Mouse (Mus musculus) forebrain, postnatal 0 days (tissue): ENCODE results near the gene Gm4707. TPM values are rescaled to one million over a fixed set of nuclear protein-coding genes. Genes with fewer than 3 reads are reported as not detected.
"Not testable (repeated sequence)": the region's sequence is repeated elsewhere in the genome, so short reads cannot be mapped to it uniquely, and the experiment has no call there.

Experiments used
- ATAC-seq: fragments of 200-750 bp; cut with Nextera tagmentation; 2 replicates; pipeline ENCODE4 v1.8.0; 2017; ENCODE audit warnings: mild to moderate bottlenecking, moderate library complexity
- DNase-seq: peaks from one replicate; pipeline ENCODE4 v3.0.0-alpha.2; 2015
- H3K27ac ChIP-seq: fragments of 300-500 bp; sonication (generic); 2 replicates; pipeline ENCODE4 v1.5.1; 2014; ENCODE audit warnings: low read depth, mild to moderate bottlenecking, antibody characterized with exemption, low read length, moderate library complexity, mixed read lengths
- H3K27me3 ChIP-seq: fragments of 300-500 bp; sonication (generic); 2 replicates; pipeline ENCODE4 v1.6.1; 2014; ENCODE audit warnings: mild to moderate bottlenecking, low read length, mixed read lengths; ENCODE audit not compliant: insufficient read depth
- H3K36me3 ChIP-seq: fragments of 300-500 bp; sonication (generic); 2 replicates; pipeline ENCODE4 v1.6.1; 2014; ENCODE audit warnings: mild to moderate bottlenecking, moderate library complexity; ENCODE audit not compliant: insufficient read depth
- H3K4me1 ChIP-seq: fragments of 300-500 bp; sonication (generic); 2 replicates; pipeline ENCODE4 v1.6.1; 2014; ENCODE audit warnings: antibody characterized with exemption; ENCODE audit not compliant: insufficient read depth
- H3K4me2 ChIP-seq: fragments of 300-500 bp; sonication (generic); 2 replicates; pipeline ENCODE4 v1.6.1; 2014; ENCODE audit warnings: low read depth, mild to moderate bottlenecking, moderate library complexity
- H3K4me3 ChIP-seq: fragments of 300-500 bp; sonication (generic); 2 replicates; pipeline ENCODE4 v1.5.1; 2014; ENCODE audit warnings: low read depth, low read length, mixed read lengths
- H3K9ac ChIP-seq: fragments of 300-500 bp; sonication (generic); 2 replicates; pipeline ENCODE4 v1.6.1; 2014; ENCODE audit warnings: mild to moderate bottlenecking
- H3K9me3 ChIP-seq: fragments of 300-500 bp; sonication (generic); 2 replicates; pipeline ENCODE4 v1.6.1; 2016; ENCODE audit warnings: low read length
- CTCF ChIP-seq: sonication (generic); IDR thresholded peaks from 2 replicates; pipeline ENCODE4 v1.5.1; 2016; ENCODE audit warnings: antibody characterized with exemption, control low read depth, low read depth
- WGBS: fragments of 180-500 bp; shearing (Covaris S2); extraction: QIAGEN DNeasy Blood & Tissue Kit; methylation state at CpG from one replicate; pipeline ENCODE4 v1.1.7; 2014; 5-methylcytosine and 5-hydroxymethylcytosine counted together
- polyA plus RNA-seq: library from polyadenylated mRNA; unstranded; fragments of >200 nt; fragmentation: Nextera tagmentation; extraction: Ambion mirVana; gene quantifications from 2 replicates; pipeline ENCODE4 v1.2.1, GENCODE M21; 2015
- total RNA-seq: library from RNA; depleted of rRNA; stranded (reverse); fragments of >200 nt; gene quantifications from 2 replicates; pipeline ENCODE4 v1.2.3, GENCODE M21; 2014

The Gm4707 gene
- total and polyA plus RNA-seq, 2 experiments from 2014 or later, result 1.2 to 2.1 TPM

DNA sequence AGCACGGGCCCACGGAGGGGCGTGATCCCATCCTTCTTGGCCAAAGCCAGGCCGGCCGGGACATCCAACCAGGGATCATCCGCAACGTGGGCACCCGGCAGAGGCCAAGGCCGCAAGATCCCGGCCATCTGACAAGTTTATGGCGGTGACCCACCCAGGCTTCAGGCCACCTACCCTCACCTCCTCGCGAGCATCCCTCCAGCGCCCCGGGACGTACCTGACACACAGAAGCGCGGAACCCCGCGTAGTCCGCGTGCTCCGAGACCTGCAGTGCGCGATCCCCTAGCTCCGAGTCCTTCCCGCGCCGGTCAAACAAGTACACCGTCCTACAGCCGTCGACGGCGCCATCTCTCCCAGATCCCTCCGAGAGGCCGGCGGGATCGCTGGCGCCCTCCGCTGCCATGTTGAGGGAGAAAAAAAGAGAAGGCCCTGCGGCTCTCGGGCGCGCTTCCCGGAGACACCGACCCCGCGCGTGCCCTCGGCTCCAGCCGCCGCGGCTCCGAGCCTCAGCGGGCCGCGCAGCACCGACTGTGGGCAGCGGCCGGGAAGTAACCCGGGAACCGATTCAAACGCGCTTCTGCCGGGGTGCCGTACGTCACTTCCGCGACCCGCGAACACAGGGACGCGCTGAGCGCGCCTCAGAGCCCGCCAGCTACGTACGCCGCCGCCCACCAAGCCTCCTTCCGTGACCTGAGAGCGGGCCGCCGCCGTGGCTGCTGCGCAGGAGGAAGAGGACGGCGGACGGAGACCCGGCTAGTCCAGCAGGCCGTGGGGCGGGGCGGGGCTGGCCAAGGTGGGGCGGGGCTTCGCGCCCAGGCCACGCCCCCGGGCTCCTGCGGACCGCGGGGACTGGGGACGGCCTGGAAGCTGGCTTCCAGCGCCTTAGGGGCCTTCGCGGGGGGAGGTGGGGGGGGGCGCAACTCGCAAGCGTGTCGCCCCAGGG, 15.3 kb upstream of the Gm4707 start, which contains the start of gene Smchd1:
Smchd1 (minus strand) TSS at position 582 of the 943 bp plus-strand sequence.
- Histone ChIP-seq H3K4me3 (peak within 1 kb of the TSS; percentile 96), H3K9me3 (no peaks in the 10 kb centered on the region), H3K36me3 (no peaks in the 10 kb centered on the region), H3K27me3 (no peaks in the 10 kb centered on the region), H3K4me1 (peaks cover 18% of the 10 kb centered on the region), H3K9ac (peak within 1 kb of the TSS; percentile 95), H3K4me2 (peak within 1 kb of the TSS; percentile 84), H3K27ac (peak within 1 kb of the TSS; percentile 98)
- TF ChIP-seq CTCF, result peak; percentile 33; the same call in 1 of the 2 replicates
- DNase-seq (peak; percentile 94), ATAC-seq (peak; percentile 95)
- WGBS, result 0% methylated on average over 97 of the region's 109 CpGs

DNA sequence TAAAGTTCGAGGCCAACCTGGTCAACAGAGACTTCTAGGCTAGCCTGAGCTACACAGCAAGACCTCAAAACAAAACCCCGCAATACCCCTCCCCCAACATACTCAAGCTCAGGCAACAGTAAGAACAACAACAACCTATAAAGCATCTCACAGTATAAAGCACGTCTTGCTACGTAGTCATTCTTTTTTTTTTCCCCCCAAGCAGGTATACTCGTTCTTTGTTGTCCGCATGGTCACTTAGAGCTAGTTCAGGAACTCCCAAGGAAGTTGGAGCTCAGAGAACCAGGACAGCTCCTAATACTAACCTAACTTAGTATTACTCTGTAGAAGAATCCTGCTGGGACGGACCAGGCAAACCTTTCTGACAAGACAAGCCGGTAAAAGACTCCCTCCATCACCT, 14.4 kb upstream of the Gm4707 start:
- H3K27me3 ChIP-seq, result no peaks in the 10 kb centered on the region
- peak overlapping the region; percentile 96 for H3K4me3 ChIP-seq
- 17% methylated on average over 8 of the region's 8 CpGs for WGBS
- H3K4me2 ChIP-seq, result peak overlapping the region; percentile 84
- peaks cover 18% of the 10 kb centered on the region for H3K4me1 ChIP-seq
- no peaks in the 10 kb centered on the region for H3K36me3 ChIP-seq
- H3K9ac ChIP-seq, result peak overlapping the region; percentile 95
- no peak for TF ChIP-seq CTCF
- H3K9me3 ChIP-seq, result no peaks in the 10 kb centered on the region
- ATAC-seq (no peak), DNase-seq (no peak)
- no peak overlapping the region for H3K27ac ChIP-seq

DNA sequence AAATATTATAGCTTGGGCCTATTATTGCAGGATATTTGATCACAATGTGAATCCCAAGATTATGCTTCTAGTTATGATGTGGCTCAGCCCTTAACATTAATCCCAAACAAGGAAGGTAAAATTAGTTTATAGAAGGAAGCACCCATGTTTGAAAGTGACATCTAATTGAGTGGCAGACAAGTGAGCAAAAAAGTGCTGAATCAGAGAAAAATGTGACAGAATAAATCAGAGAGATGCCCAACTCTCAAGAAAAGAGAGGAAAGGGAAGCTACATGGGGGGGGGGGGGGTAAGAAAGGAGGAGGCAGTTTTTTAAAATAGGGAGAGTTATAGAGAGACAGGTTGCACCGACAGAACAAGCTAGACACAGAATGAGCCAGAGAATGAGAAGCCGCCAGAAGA, 11.5 kb upstream of the Gm4707 start:
- Histone ChIP-seq H3K4me3 (no peak overlapping the region), H3K27me3 (no peaks in the 10 kb centered on the region), H3K9ac (no peak overlapping the region), H3K27ac (no peak overlapping the region), H3K4me2 (no peak overlapping the region), H3K9me3 (no peaks in the 10 kb centered on the region), H3K4me1 (peaks cover 11% of the 10 kb centered on the region), H3K36me3 (no peaks in the 10 kb centered on the region)
- WGBS, result 36% methylated on average over 2 of the region's 2 CpGs
- no peak for ATAC-seq
- TF ChIP-seq CTCF, result no peak
- no peak for DNase-seq

DNA sequence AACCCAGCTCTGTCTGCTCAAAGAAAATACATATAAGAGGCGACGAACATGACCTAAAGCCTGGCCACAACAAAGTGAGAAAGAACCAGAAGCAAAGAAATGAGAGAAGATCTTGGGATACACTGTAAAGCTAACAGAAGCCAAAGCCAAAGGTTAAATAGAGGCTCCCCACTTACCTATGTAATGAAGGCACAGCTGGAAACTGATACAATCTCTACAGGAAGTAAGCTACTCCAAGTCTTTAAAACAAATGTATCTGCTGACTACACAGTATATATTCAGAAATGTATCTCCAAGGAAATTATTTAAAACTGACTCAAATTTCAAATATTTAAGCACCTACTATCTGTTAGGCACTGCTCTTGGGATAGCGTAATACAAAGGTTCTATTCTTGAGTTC, 594 bp upstream of the Gm4707 start:
- Histone ChIP-seq H3K27me3 (no peaks in the 10 kb centered on the region), H3K4me3 (no peak overlapping the region), H3K27ac (no peak overlapping the region), H3K4me2 (no peak overlapping the region), H3K9ac (no peak overlapping the region), H3K9me3 (no peaks in the 10 kb centered on the region), H3K36me3 (peaks cover 18% of the 10 kb centered on the region; the same call in 1 of the 2 replicates), H3K4me1 (no peaks in the 10 kb centered on the region)
- ATAC-seq, result no peak
- TF ChIP-seq CTCF, result no peak
- DNase-seq, result no peak
- WGBS, result 96% methylated on average over 3 of the region's 3 CpGs

DNA sequence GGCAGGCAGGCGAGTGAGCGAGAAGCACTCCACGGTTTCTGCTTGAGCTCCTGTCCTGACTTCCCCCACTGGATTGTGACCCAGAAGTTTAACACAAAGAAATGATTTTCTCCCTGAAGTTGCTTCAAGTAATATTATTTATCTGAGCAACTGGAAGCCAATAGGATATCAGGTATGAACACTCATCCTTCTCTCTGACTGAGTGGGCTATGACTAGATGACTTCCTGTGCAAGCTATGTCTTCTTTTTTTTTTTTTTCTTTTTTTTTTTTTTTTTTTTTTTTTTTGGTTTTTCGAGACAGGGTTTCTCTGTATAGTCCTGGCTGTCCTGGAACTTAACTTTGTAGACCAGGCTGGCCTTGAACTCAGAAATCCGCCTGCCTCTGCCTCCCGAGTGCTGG, 2.4 kb downstream of the Gm4707 start:
- not testable (repeated sequence) for H3K4me3 ChIP-seq, H3K9me3 ChIP-seq, ATAC-seq, H3K9ac ChIP-seq, DNase-seq, H3K27ac ChIP-seq, H3K27me3 ChIP-seq, H3K4me1 ChIP-seq, H3K4me2 ChIP-seq
- peaks cover 21% of the 10 kb centered on the region for H3K36me3 ChIP-seq
- 95% methylated on average over 5 of the region's 6 CpGs for WGBS

DNA sequence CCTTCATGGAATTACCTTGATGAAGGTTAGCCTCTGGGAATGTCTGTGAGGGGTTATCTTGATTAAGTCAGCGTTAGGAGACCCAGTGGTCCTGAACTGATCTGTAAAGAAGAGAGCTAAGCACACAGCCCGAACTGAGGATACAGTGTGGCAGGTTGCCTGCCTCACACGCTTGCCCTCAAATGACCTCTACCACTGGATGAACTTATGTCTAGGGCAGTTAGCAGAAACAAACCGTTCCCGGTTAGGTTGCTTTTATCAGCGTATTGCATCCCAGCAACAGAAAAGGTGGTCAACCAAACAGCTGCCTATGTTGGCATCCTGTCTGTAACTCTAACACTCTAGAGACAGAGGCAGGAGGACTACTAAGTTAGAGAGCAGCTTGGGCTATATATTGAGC, 14.5 kb downstream of the Gm4707 start:
- H3K36me3 ChIP-seq, result peaks cover 9% of the 10 kb centered on the region
- no peak for TF ChIP-seq CTCF
- DNase-seq (no peak), ATAC-seq (no peak)
- no peaks in the 10 kb centered on the region for H3K4me1 ChIP-seq
- no peaks in the 10 kb centered on the region for H3K27me3 ChIP-seq
- no peaks in the 10 kb centered on the region for H3K9me3 ChIP-seq
- no peak overlapping the region for H3K27ac ChIP-seq
- H3K4me3 ChIP-seq, result no peak overlapping the region
- H3K9ac ChIP-seq, result no peak overlapping the region
- H3K4me2 ChIP-seq, result no peak overlapping the region
- 97% methylated on average over 6 of the region's 6 CpGs for WGBS

DNA sequence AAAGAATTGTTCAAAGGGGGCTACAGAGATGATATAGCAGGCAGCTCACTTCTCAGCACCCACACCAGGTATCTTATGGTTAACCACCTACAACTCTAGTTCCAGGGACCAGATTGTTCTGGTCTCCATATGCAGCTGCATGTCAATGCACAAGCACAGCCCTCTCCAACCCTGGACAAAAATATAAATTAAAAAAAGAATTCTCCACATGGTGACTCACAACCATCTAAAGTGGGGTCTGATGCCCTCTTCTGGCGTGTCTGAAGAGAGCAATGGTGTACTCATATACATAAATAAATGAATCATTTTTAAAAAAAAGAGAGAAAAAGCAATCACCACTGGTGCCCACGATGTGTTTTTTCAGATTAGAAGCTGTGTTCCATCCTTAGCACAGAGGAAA, 15.0 kb downstream of the Gm4707 start:
- H3K36me3 ChIP-seq, result peaks cover 9% of the 10 kb centered on the region
- no peak overlapping the region for H3K9ac ChIP-seq
- DNase-seq (no peak), ATAC-seq (no peak)
- H3K9me3 ChIP-seq, result no peaks in the 10 kb centered on the region
- H3K27me3 ChIP-seq, result no peaks in the 10 kb centered on the region
- 93% methylated on average over 2 of the region's 2 CpGs for WGBS
- no peak overlapping the region for H3K27ac ChIP-seq
- no peak for TF ChIP-seq CTCF
- no peaks in the 10 kb centered on the region for H3K4me1 ChIP-seq
- no peak overlapping the region for H3K4me2 ChIP-seq
- H3K4me3 ChIP-seq, result no peak overlapping the region
